Mouse (Mus musculus) hindbrain, embryonic 12.5 days (tissue): ENCODE measurements at regions not wholly inside any gene's neighbourhood (a gene's known extent, or its start where the extent isn't known, plus 50 kb on each side); places are given as distances from the start of the nearest gene placed in this dataset.
A peak's percentile ranks its signal among the peaks of the same experiment; 100 is the strongest.

Experiments used
- ATAC-seq: fragments of 200-750 bp; cut with Nextera tagmentation; 2 replicates; pipeline ENCODE4 v1.8.0; 2017; ENCODE audit warnings: moderate TSS enrichment; ENCODE audit not compliant: low FRiP score
- H3K27ac ChIP-seq: fragments of 300-500 bp; sonication (generic); 2 replicates; pipeline ENCODE4 v1.5.1; 2016; ENCODE audit warnings: mild to moderate bottlenecking
- H3K27me3 ChIP-seq: fragments of 300-500 bp; sonication (generic); 2 replicates; pipeline ENCODE4 v1.6.1; 2016; ENCODE audit warnings: mild to moderate bottlenecking
- H3K36me3 ChIP-seq: fragments of 300-500 bp; sonication (generic); 2 replicates; pipeline ENCODE4 v1.6.1; 2016; ENCODE audit warnings: mild to moderate bottlenecking
- H3K4me1 ChIP-seq: fragments of 300-500 bp; sonication (generic); 2 replicates; pipeline ENCODE4 v1.6.1; 2016
- H3K4me2 ChIP-seq: fragments of 300-500 bp; sonication (generic); replicated peaks from 2 replicates; pipeline ENCODE4 v1.6.1; 2016; ENCODE audit warnings: mild to moderate bottlenecking
- H3K4me3 ChIP-seq: fragments of 300-500 bp; sonication (generic); 2 replicates; pipeline ENCODE4 v1.5.1; 2016; ENCODE audit warnings: mild to moderate bottlenecking
- H3K9ac ChIP-seq: fragments of 300-500 bp; sonication (generic); 2 replicates; pipeline ENCODE4 v1.6.1; 2016; ENCODE audit warnings: mild to moderate bottlenecking, moderate library complexity
- H3K9me3 ChIP-seq: fragments of 300-500 bp; sonication (generic); replicated peaks from 2 replicates; pipeline ENCODE4 v1.6.1; 2016; ENCODE audit warnings: mild to moderate bottlenecking
- WGBS: fragments of 180-500 bp; shearing (Covaris S2); methylation state at CpG from one replicate; pipeline ENCODE4 v1.1.7; 2016; 5-methylcytosine and 5-hydroxymethylcytosine counted together

DNA sequence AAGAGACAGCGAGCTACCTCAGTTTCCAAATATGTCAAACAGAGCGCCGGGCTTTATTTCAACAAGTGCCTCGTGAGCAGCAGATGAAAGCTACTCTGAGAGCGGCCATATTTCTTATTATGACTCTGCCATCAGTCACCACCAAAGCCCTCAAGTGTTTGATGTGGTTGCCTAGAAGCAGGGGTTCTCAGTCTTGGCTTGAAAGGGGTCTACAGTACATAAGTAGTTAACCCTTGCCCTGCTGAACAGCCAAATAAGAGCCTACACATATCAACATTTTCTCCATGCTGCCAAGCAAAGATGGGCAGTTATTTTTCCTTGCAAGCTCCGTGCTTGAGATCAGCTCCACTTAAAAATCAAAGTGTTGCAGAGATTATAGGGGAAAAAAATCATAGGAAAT, 788.8 kb downstream of the Nr2f2 start:
- H3K4me3 ChIP-seq: no peak overlapping the region
- 61% methylated on average over 6 of the region's 6 CpGs for WGBS
- no peak overlapping the region for H3K9ac ChIP-seq
- no peaks in the 10 kb centered on the region for H3K36me3 ChIP-seq
- H3K27me3 ChIP-seq: peaks cover 14% of the 10 kb centered on the region; the same call in 1 of the 2 replicates
- peaks cover 5% of the 10 kb centered on the region; the same call in 1 of the 2 replicates for H3K4me1 ChIP-seq
- no peak for ATAC-seq
- no peaks in the 10 kb centered on the region for H3K9me3 ChIP-seq
- H3K27ac ChIP-seq: no peak overlapping the region
- H3K4me2 ChIP-seq: no peak overlapping the region

DNA sequence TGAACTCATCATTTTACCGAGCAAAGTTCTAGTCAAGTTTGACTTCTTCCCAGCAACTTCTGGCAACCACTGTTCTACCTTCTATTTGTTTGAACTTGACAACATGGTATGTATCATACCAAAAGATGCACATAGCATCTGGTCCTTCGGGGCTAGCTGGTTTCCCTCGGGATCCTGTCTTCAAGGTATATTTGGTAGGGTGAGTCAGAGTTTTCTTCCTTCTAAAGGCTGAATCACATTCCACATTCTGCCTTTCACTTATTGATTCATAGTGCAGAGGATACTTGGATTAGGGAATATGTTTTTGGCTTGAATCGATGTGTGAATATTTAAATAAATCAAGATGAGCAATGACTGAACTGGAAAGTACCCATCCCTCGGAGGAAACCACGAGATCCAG, 789.9 kb downstream of the Nr2f2 start:
- no peak overlapping the region for H3K4me3 ChIP-seq
- no peak overlapping the region for H3K27ac ChIP-seq
- H3K9ac ChIP-seq: no peak overlapping the region
- no peaks in the 10 kb centered on the region for H3K9me3 ChIP-seq
- no peak overlapping the region for H3K4me2 ChIP-seq
- 92% methylated on average over 6 of the region's 6 CpGs for WGBS
- no peak for ATAC-seq
- H3K36me3 ChIP-seq: no peaks in the 10 kb centered on the region
- H3K27me3 ChIP-seq: peaks cover 14% of the 10 kb centered on the region; the same call in 1 of the 2 replicates
- peaks cover 5% of the 10 kb centered on the region; the same call in 1 of the 2 replicates for H3K4me1 ChIP-seq

DNA sequence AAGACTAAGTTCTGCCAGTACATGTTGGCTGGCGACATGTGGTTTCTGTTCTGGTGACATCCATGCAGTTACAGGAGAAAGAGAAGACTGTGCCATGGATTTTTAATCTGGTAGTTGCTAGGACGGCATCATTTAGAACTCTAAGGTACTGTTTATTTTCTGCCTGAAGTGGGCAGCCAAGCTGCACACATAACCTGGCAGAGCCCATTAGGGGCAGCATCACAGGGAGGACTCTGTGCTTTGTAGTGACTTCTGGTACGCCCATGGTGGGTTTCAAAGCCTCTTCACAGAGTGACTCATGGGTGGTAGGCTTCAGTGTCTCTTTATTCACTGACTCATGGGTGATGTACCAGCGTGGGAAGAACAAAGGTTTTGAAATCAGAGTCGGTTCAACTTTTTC, 792.8 kb downstream of the Nr2f2 start:
- 79% methylated on average over 5 of the region's 5 CpGs for WGBS
- no peak for ATAC-seq
- no peak overlapping the region for H3K9ac ChIP-seq
- no peaks in the 10 kb centered on the region for H3K9me3 ChIP-seq
- peaks cover 14% of the 10 kb centered on the region; the same call in 1 of the 2 replicates for H3K27me3 ChIP-seq
- H3K4me2 ChIP-seq: no peak overlapping the region
- no peaks in the 10 kb centered on the region for H3K4me1 ChIP-seq
- no peak overlapping the region for H3K27ac ChIP-seq
- no peaks in the 10 kb centered on the region for H3K36me3 ChIP-seq
- no peak overlapping the region for H3K4me3 ChIP-seq

DNA sequence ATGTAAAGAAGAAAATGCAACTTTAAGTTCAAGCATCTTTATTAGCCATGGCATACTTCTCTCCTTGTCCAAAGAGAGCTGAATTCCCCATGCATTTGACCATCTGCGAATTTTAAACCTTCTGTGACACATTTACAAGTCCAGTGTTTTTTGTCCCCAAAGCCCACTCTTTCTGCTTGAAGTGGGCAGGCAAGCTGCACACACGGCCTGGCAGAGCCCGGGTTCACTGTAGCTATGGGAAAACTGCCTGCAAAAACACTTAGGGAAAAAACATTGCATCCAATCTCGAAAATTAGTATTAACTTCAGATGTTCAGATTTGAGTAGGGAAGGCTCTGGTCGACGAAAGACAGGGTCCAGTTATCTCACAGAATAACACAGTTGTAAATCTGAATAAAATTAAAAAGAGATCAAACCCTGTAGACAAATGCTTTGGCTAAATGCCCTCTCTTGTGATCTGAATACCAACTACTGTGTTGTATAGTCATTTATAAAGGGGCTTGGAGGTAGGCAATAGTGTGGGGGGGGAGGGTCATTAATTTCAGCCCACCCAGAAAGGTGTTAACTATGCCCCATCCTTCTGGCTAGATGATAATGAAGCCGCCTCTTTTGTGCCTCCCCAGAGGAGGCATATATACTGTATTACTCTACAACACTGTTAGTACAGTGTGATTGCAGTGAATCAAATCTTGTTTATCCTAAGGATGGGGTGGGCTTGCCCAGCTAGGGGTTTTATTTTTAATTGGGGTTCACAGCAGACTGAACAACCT, 793.7 kb downstream of the Nr2f2 start:
- ATAC-seq: no peak
- no peaks in the 10 kb centered on the region for H3K9me3 ChIP-seq
- H3K4me2 ChIP-seq: no peak overlapping the region
- H3K4me1 ChIP-seq: no peaks in the 10 kb centered on the region
- peaks cover 12% of the 10 kb centered on the region; the same call in 1 of the 2 replicates for H3K27me3 ChIP-seq
- H3K27ac ChIP-seq: no peak overlapping the region
- 73% methylated on average over 7 of the region's 7 CpGs for WGBS
- H3K36me3 ChIP-seq: no peaks in the 10 kb centered on the region
- H3K4me3 ChIP-seq: no peak overlapping the region
- no peak overlapping the region for H3K9ac ChIP-seq

DNA sequence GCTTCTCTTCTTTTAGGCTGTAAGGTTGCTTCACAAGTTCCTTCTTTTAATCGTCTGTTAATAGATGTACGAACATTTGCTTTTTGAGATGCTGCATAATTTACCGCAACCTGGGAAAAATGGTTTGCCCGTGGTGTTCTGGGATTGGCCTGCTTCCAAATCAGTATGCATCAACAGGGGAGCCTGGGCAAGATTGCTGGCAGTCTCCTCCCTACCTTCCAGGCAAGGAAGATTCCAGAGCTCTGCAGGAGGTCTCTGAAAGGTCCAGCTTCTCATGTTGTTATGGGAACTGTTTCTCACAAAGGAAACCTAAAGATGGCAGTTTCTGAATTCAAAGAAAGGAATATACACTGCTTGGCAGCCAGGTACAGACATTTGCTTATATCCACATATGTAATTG, 799.6 kb downstream of the Nr2f2 start:
- Histone ChIP-seq H3K4me1 (no peaks in the 10 kb centered on the region), H3K9ac (no peak overlapping the region), H3K27me3 (no peaks in the 10 kb centered on the region), H3K27ac (no peak overlapping the region), H3K9me3 (no peaks in the 10 kb centered on the region), H3K4me3 (no peak overlapping the region), H3K4me2 (no peak overlapping the region), H3K36me3 (no peaks in the 10 kb centered on the region)
- ATAC-seq: no peak
- 76% methylated on average over 4 of the region's 4 CpGs for WGBS

DNA sequence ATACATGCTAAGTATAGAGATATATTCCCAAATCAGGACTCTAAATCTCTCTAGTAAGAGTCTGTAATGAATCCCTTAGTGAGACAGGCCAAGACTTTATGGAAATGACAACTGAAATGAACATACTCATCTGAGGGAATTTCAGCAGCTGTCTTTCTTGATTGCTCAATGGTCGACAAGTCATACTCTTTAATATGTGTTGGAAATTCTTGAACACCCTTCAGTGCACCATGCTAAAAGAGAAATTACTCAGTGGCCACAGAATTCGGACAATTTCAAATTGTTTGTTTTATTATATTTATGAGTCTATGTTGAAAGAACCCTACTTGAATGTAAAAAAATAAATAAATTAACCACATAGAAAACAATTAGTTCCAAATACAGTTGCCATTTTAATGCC, 802.1 kb downstream of the Nr2f2 start:
- Histone ChIP-seq H3K27ac (no peak overlapping the region), H3K9me3 (no peaks in the 10 kb centered on the region), H3K4me2 (no peak overlapping the region), H3K4me3 (no peak overlapping the region), H3K27me3 (no peaks in the 10 kb centered on the region), H3K4me1 (no peaks in the 10 kb centered on the region), H3K9ac (no peak overlapping the region), H3K36me3 (no peaks in the 10 kb centered on the region)
- ATAC-seq: no peak
- 82% methylated on average over 2 of the region's 2 CpGs for WGBS

DNA sequence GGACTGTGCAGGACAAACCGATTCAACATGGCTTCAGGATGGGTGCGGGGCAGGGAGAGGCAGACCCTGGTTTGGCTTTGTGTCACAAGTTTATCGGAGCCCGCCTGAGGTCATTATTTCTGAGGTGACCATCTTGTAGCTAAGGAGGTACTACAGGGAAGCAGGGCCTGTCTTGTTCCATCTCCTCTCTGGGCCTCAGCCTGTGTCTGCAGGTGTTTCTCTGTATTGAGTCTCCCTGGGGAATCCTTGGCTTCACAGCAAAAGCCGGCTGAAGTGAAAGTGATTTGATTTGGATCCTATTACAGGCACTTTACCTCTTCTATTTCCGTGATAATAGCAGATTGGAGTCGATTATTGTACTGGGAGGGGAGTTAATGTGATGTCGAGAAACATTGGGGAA, 805.7 kb upstream of the Arrdc4 start:
- WGBS: 54% methylated on average over 8 of the region's 8 CpGs
- H3K9ac ChIP-seq: no peak overlapping the region
- no peaks in the 10 kb centered on the region for H3K36me3 ChIP-seq
- H3K4me1 ChIP-seq: peaks cover 5% of the 10 kb centered on the region; the same call in 1 of the 2 replicates
- no peak overlapping the region for H3K4me2 ChIP-seq
- no peak overlapping the region for H3K27ac ChIP-seq
- no peaks in the 10 kb centered on the region for H3K9me3 ChIP-seq
- no peak; the same call in 1 of the 2 replicates for ATAC-seq
- no peak overlapping the region for H3K4me3 ChIP-seq
- no peaks in the 10 kb centered on the region for H3K27me3 ChIP-seq

DNA sequence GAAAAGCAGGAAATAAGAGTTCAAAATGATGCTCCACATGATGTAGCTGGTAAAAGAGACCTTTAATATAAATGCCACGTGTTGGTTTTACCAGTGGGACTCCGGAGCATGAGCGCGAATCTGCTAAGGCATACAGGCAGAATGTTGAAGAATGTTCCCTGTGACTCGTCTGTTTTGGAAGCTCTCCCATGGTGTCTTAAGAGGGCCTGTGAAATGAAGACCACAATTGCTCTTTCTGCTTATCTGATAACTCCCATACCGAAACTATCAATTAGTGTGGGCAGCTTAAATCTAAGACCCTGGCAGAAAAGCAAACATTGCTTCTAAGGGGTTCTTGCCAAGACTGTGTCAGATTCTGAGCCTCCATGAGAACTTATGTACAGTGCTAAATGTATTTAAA, 804.9 kb upstream of the Arrdc4 start:
- peaks cover 5% of the 10 kb centered on the region; the same call in 1 of the 2 replicates for H3K4me1 ChIP-seq
- 80% methylated on average over 6 of the region's 6 CpGs for WGBS
- no peaks in the 10 kb centered on the region for H3K27me3 ChIP-seq
- H3K4me2 ChIP-seq: no peak overlapping the region
- H3K36me3 ChIP-seq: no peaks in the 10 kb centered on the region
- no peaks in the 10 kb centered on the region for H3K9me3 ChIP-seq
- H3K4me3 ChIP-seq: no peak overlapping the region
- no peak overlapping the region for H3K27ac ChIP-seq
- no peak for ATAC-seq
- H3K9ac ChIP-seq: no peak overlapping the region

DNA sequence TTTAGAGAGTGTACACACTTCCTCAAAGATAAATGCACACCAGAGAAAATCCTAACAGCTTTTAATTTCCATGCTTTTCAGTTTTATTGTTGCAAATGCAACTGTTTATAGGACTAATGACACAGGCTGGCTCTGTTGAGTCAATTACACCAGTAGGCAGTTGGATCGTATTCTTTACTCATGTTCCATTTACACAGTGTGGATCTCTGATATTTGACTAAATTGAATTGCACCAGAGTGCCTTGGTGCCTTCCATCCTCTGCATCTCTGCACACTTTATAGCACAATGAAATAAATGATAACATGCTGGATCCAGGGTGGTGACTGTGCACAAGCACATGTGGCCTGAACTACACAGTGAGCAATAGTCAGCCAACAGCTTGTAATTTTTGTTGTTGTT, 787.0 kb upstream of the Arrdc4 start:
- 87% methylated on average over 1 of the region's 1 CpGs for WGBS
- H3K4me3 ChIP-seq: no peak overlapping the region
- no peaks in the 10 kb centered on the region for H3K36me3 ChIP-seq
- H3K4me1 ChIP-seq: no peaks in the 10 kb centered on the region
- H3K9ac ChIP-seq: no peak overlapping the region
- no peaks in the 10 kb centered on the region for H3K9me3 ChIP-seq
- H3K27me3 ChIP-seq: no peaks in the 10 kb centered on the region
- ATAC-seq: no peak
- no peak overlapping the region for H3K4me2 ChIP-seq
- H3K27ac ChIP-seq: no peak overlapping the region

DNA sequence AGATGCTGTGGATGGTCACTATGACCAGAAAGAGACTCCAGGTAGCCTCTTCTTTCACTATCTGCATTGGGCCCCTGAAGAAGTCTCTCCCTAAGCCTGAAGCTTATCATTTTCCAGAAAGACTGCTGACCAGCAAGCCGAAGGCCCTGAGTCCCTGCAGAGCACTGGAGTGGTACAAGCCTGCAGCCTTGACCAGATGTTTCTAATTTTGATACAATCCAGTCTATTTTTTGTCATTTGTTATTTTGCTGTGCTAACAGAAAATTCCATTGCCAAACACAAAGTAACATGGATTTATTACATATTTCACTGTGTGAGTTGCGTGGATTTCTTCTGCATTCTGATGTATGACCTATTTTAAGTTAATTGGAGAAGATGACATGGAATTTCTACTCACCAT, 764.9 kb upstream of the Arrdc4 start:
- Histone ChIP-seq H3K27ac (no peak overlapping the region), H3K4me2 (no peak overlapping the region), H3K9ac (no peak overlapping the region), H3K27me3 (no peaks in the 10 kb centered on the region), H3K9me3 (no peaks in the 10 kb centered on the region), H3K36me3 (no peaks in the 10 kb centered on the region), H3K4me3 (no peak overlapping the region), H3K4me1 (0 out of 2 replicates have a peak, but pooled peaks cover 2% of the 10 kb centered on the region)
- 75% methylated on average over 2 of the region's 2 CpGs for WGBS
- ATAC-seq: no peak

DNA sequence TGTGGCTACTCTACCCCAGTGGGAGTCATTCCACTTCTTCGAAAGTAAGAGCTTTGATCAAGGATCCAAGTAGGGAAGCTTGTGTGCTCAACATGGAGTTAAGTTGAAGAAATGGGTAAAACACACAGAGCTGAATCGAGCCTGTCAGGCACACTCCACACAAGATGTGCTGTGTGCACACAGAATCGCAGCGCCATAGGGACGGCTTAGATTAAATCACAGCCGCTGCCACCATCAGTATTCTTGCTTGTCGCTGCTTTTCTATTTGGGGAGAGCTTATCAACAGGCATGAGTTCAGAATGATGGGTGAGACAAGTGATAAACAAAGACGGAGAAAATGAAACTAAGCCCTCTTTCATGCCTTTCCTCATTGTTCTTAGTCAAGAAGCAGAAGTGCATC, 761.3 kb upstream of the Arrdc4 start:
- Histone ChIP-seq H3K36me3 (no peaks in the 10 kb centered on the region), H3K4me3 (no peak overlapping the region), H3K27me3 (no peaks in the 10 kb centered on the region), H3K9me3 (no peaks in the 10 kb centered on the region), H3K4me1 (0 out of 2 replicates have a peak, but pooled peaks cover 2% of the 10 kb centered on the region), H3K27ac (no peak overlapping the region), H3K4me2 (no peak overlapping the region), H3K9ac (no peak overlapping the region)
- WGBS: 64% methylated on average over 8 of the region's 8 CpGs
- ATAC-seq: no peak

DNA sequence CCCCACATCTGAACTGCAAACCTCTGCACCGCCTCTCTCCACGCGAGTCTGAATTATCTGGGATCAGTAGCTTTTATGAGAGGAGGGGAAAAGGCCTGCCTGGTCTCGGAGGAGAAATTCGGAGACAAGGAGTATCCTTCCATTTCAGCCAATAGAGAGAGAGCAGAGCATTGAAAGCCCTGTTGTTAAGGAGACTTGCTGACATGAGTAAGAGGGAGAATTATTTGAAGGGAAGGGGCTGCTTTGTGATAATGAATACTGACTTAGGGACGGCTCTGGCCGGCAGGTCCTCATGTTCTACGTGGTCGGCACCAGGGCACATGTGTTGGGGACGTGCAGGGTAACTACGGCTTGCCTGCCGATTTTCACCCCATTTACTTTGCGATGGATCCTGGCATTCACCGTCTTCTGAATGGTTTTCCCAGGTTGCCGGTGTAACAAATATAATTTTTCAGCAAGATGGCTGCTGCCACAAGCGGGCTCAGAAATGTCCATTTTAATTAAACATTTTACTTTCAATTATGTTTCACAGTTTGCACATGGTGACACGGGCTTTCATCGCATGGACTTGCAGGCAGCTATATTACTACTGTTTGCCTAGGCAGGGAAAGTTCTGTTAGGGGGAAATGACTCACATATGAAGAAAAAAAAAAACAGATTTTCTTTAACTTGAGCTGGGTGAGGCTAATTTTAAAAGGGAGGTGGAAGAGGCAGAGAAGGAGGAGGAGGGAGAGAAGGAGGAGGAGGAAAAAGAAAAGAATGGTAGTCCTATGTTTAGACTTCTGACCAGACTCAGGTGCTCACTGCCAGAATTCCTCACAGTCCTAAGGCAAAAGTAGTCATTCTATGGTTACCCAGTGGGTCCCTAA, 744.3 kb upstream of the Arrdc4 start:
- H3K27me3 ChIP-seq: peaks cover 3% of the 10 kb centered on the region
- ATAC-seq: no peak
- peak overlapping the region; percentile 43 for H3K4me2 ChIP-seq
- H3K4me1 ChIP-seq: peaks cover 4% of the 10 kb centered on the region; the same call in 1 of the 2 replicates
- H3K36me3 ChIP-seq: no peaks in the 10 kb centered on the region
- H3K9me3 ChIP-seq: no peaks in the 10 kb centered on the region
- no peak overlapping the region; the same call in 1 of the 2 replicates for H3K4me3 ChIP-seq
- 45% methylated on average over 18 of the region's 18 CpGs for WGBS
- H3K9ac ChIP-seq: no peak overlapping the region
- H3K27ac ChIP-seq: no peak overlapping the region
